Mouse (Mus musculus): ENCODE results near the gene Mapk14. TPM values are rescaled to one million over a fixed set of nuclear protein-coding genes. Genes with fewer than 3 reads are reported as not detected.

Gene Mapk14
- total and polyA plus RNA-seq, 3 experiments, result 22.6 to 59.8 (median 27.6) TPM

DNA sequence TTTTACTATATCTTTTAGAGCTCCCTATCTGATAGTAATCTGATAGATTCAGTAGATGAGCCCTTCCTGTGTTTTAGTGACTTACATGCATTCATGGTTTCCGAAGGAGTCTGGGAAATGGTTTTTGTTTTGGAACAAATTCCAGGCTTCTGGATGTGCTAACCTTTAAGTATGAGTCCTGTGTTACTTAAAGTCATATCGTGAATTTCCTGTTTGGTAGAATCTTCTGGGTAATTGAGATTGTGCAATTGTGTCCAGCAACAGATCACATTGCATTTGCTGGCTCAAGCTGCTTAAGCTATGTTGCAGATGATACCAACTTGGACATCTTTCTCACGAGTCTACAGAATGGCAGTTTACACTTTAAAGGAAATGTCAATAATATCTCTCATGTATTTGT lies 2.0 kb downstream of the Mapk14 start:
- in situ Hi-C loops (cut with MboI; ENCODE audit: low pct_ligation_motif_present, low pct_unique_long_range_greater_than_20kb, low sequenced_read_pairs) (loop anchor here (10.0 kb wide), 1 partner anchor 202 kb away; no protein-coding TSS in a partner anchor), dilution Hi-C loops (cut with MboI; ENCODE audit: extremely low pct_ligation_motif_present, extremely low pct_unique_long_range_greater_than_20kb, low sequenced_read_pairs) (no loop called here)
- DNase-seq (ENCODE audit: extremely low read depth), result no peak
- Histone ChIP-seq H3K36me3 (replicated peaks in 1 of 2; ENCODE audit: control insufficient read depth in 1 of 2, insufficient read depth in 1 of 2, low read length in 1 of 2) (peaks cover 0 to 27% of the 10 kb centered on the region in 2 experiments), H3K9ac (ENCODE audit: insufficient read depth, low read depth) (peak overlapping the region; percentile 90; the same call in 1 of the 2 replicates), H3K4me2 (ENCODE audit: insufficient read depth, low read depth, poor library complexity, severe bottlenecking) (no peak overlapping the region), H3K4me1 (ENCODE audit: control insufficient read depth in 1 of 2, insufficient read depth in 2 of 2) (peaks cover 10 to 51% of the 10 kb centered on the region in 2 experiments), H3K4me3 (replicated peaks in 1 of 3; ENCODE audit: low read depth in 2 of 3, low read length in 2 of 3, poor library complexity in 1 of 3) (no peak overlapping the region), H3K9me3 (replicated peaks; ENCODE audit: low read length) (no peaks in the 10 kb centered on the region), H3K79me2 (replicated peaks; ENCODE audit: control insufficient read depth, extremely low read depth, insufficient read depth, poor library complexity, severe bottlenecking) (peaks cover 28% of the 10 kb centered on the region; the same call in 1 of the 2 replicates), H3K27me3 (replicated peaks) (no peaks in the 10 kb centered on the region), H3K27ac (ENCODE audit: insufficient read depth, low read depth) (no peak overlapping the region)
- TF ChIP-seq NELFE (IDR thresholded peaks at IDR 0.05; ENCODE audit: low read depth, low read length) (no peak), USF1 (IDR thresholded peaks at IDR 0.05; ENCODE audit: low read depth, low read length) (no peak)

- peaks cover 14 to 61% of the 10 kb centered on the region in 2 experiments for H3K4me1 ChIP-seq (ENCODE audit: control insufficient read depth in 1 of 2, insufficient read depth in 2 of 2)
- peaks cover 0 to 29% of the 10 kb centered on the region in 2 experiments for H3K36me3 ChIP-seq (replicated peaks in 1 of 2; ENCODE audit: control insufficient read depth in 1 of 2, insufficient read depth in 1 of 2, low read length in 1 of 2)
- no peak for DNase-seq (ENCODE audit: extremely low read depth)
- no peaks in the 10 kb centered on the region for H3K27me3 ChIP-seq (replicated peaks)
- peaks cover 36% of the 10 kb centered on the region for H3K79me2 ChIP-seq (replicated peaks; ENCODE audit: control insufficient read depth, extremely low read depth, insufficient read depth, poor library complexity, severe bottlenecking)
- H3K9me3 ChIP-seq (replicated peaks; ENCODE audit: low read length), result no peaks in the 10 kb centered on the region
- H3K9ac ChIP-seq (ENCODE audit: insufficient read depth, low read depth), result no peak overlapping the region
- no peak overlapping the region for H3K4me2 ChIP-seq (ENCODE audit: insufficient read depth, low read depth, poor library complexity, severe bottlenecking)
- TF ChIP-seq ETS1 (conservative IDR thresholded peaks at IDR 0.05; ENCODE audit: low read depth, low read length) (no peak), SIN3A (IDR thresholded peaks at IDR 0.05; ENCODE audit: low read length) (no peak), TBP (conservative IDR thresholded peaks at IDR 0.05; ENCODE audit: low read depth, low read length) (no peak)
- H3K4me3 ChIP-seq (replicated peaks in 1 of 3; ENCODE audit: low read depth in 2 of 3, low read length in 2 of 3, poor library complexity in 1 of 3), result no peak overlapping the region
- in situ Hi-C loops (cut with MboI; ENCODE audit: low pct_ligation_motif_present, low pct_unique_long_range_greater_than_20kb, low sequenced_read_pairs) (loop anchor here (10.0 kb wide), 1 partner anchor 201 kb away; no protein-coding TSS in a partner anchor), dilution Hi-C loops (cut with MboI; ENCODE audit: extremely low pct_ligation_motif_present, extremely low pct_unique_long_range_greater_than_20kb, low sequenced_read_pairs) (no loop called here)
- no peak overlapping the region for H3K27ac ChIP-seq (ENCODE audit: insufficient read depth, low read depth)
Observed at GRCm38 (mm10) chr17:28694078-28694477, 2.9 kb downstream of the Mapk14 start.

DNA sequence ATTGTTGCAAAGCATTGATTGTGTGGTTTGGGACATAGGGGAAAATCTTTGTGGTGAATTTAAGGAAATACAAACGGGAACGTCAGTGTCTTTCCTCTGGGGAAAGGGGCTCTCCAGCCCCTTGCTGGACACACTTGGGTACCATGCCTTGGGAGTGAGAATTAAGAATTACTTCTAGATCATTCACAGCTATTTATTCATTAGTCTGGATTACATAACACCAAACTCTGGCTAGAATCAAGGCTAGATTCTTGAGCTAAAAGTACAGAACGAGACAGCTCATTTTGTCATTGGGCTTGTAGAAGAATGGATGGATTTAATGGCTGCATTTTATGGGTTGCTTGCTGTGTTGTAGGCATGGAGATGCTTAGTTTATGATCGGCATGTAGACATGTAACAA lies 3.7 kb downstream of the Mapk14 start:
- dilution Hi-C loops (cut with MboI; ENCODE audit: extremely low pct_ligation_motif_present, extremely low pct_unique_long_range_greater_than_20kb, low sequenced_read_pairs), result no loop called here
- H3K4me3 ChIP-seq (replicated peaks in 1 of 3; ENCODE audit: low read depth in 2 of 3, low read length in 2 of 3, poor library complexity in 1 of 3), result no peak overlapping the region
- H3K27ac ChIP-seq (ENCODE audit: insufficient read depth, low read depth), result no peak overlapping the region

More for the DNA sequence above, 3.7 kb downstream of the Mapk14 start:
- Histone ChIP-seq H3K4me2 (ENCODE audit: insufficient read depth, low read depth, poor library complexity, severe bottlenecking) (no peak overlapping the region), H3K4me1 (ENCODE audit: control insufficient read depth in 1 of 2, insufficient read depth in 2 of 2) (peaks cover 19 to 68% of the 10 kb centered on the region in 2 experiments), H3K79me2 (replicated peaks; ENCODE audit: control insufficient read depth, extremely low read depth, insufficient read depth, poor library complexity, severe bottlenecking) (peaks cover 40% of the 10 kb centered on the region), H3K9me3 (replicated peaks; ENCODE audit: low read length) (no peaks in the 10 kb centered on the region), H3K27me3 (replicated peaks) (no peaks in the 10 kb centered on the region), H3K36me3 (replicated peaks in 1 of 2; ENCODE audit: control insufficient read depth in 1 of 2, insufficient read depth in 1 of 2, low read length in 1 of 2) (peaks cover 0 to 30% of the 10 kb centered on the region in 2 experiments), H3K9ac (ENCODE audit: insufficient read depth, low read depth) (no peak overlapping the region)
- no peak for DNase-seq (ENCODE audit: extremely low read depth)
- TF ChIP-seq TBP (conservative IDR thresholded peaks at IDR 0.05; ENCODE audit: low read depth, low read length), result no peak
- TF ChIP-seq E2F4 (IDR thresholded peaks at IDR 0.05; ENCODE audit: insufficient replicate concordance, low read depth, low read length), result no peak
- in situ Hi-C loops (cut with MboI; ENCODE audit: low pct_ligation_motif_present, low pct_unique_long_range_greater_than_20kb, low sequenced_read_pairs), result loop anchor here (5.0 to 10.0 kb wide), 2 partner anchors 47 to 200 kb away; no protein-coding TSS in a partner anchor

Measured in CH12.LX (cell line).